Mouse (Mus musculus): ENCODE measurements around the gene Hist1h2aa.

- TF ChIP-seq CTCF (IDR thresholded peaks at IDR 0.05; ENCODE audit: extremely low read depth, insufficient read length, insufficient replicate concordance, low read depth, low read length), result no peak
- no peak for TF ChIP-seq POLR2A (IDR thresholded peaks at IDR 0.05; ENCODE audit: low read depth, low read length)
Measured at GRCm38 (mm10) chr13:23887026-23887725, 47.1 kb upstream of the Hist1h2aa start.
